Mouse (Mus musculus): Measurements from ENCODE around the gene Ndufb7. TPM values are rescaled to one million over a fixed set of nuclear protein-coding genes. Genes with fewer than 3 reads are reported as not detected.
"Not testable (repeated sequence)": the region's sequence is repeated elsewhere in the genome, so short reads cannot be mapped to it uniquely, and the experiment has no call there.

The Ndufb7 gene
- polyA plus RNA-seq, 1 experiment from 2014 or later: 555 TPM

GRCm38 (mm10) chr8:83568755-83569154 lies 2.3 kb downstream of the Ndufb7 start:
- Histone ChIP-seq H3K4me2 (no peak overlapping the region), H3K9ac (no peak overlapping the region), H3K36me3 (peaks cover 50% of the 10 kb centered on the region), H3K4me1 (replicated peaks) (peaks cover 29% of the 10 kb centered on the region), H3K4me3 (no peak overlapping the region), H3K27me3 (replicated peaks) (no peaks in the 10 kb centered on the region), H3K9me3 (replicated peaks) (no peaks in the 10 kb centered on the region), H3K27ac (ENCODE audit: poor library complexity, severe bottlenecking) (no peak overlapping the region)
- no peak for ATAC-seq (ENCODE audit: insufficient number of reproducible peaks, low FRiP score)
- 77% methylated on average over 5 of the region's 5 CpGs for WGBS

- no peak overlapping the region for H3K27ac ChIP-seq (ENCODE audit: poor library complexity, severe bottlenecking)
- no peak overlapping the region for H3K4me2 ChIP-seq
- WGBS: 79% methylated on average over 4 of the region's 4 CpGs
These were observed 2.7 kb downstream of the Ndufb7 start for GRCm38 (mm10) chr8:83569165-83569564.

GRCm38 (mm10) chr8:83570272-83571000 lies 4.0 kb downstream of the Ndufb7 start:
- H3K36me3 ChIP-seq: peaks cover 50% of the 10 kb centered on the region
- WGBS: 85% methylated on average over 15 of the region's 15 CpGs
- peaks cover 46% of the 10 kb centered on the region for H3K4me1 ChIP-seq (replicated peaks)
- no peaks in the 10 kb centered on the region for H3K9me3 ChIP-seq (replicated peaks)
- no peak overlapping the region for H3K27ac ChIP-seq (ENCODE audit: poor library complexity, severe bottlenecking)
- no peak overlapping the region for H3K9ac ChIP-seq
- no peak overlapping the region for H3K4me3 ChIP-seq
- no peaks in the 10 kb centered on the region for H3K27me3 ChIP-seq (replicated peaks)
- no peak overlapping the region for H3K4me2 ChIP-seq
- no peak for ATAC-seq (ENCODE audit: insufficient number of reproducible peaks, low FRiP score)

More at GRCm38 (mm10) chr8:83569165-83569564, 2.7 kb downstream of the Ndufb7 start:
- no peaks in the 10 kb centered on the region for H3K9me3 ChIP-seq (replicated peaks)
- no peaks in the 10 kb centered on the region for H3K27me3 ChIP-seq (replicated peaks)
- no peak overlapping the region for H3K4me3 ChIP-seq
- peaks cover 34% of the 10 kb centered on the region for H3K4me1 ChIP-seq (replicated peaks)
- H3K36me3 ChIP-seq: peaks cover 50% of the 10 kb centered on the region
- no peak overlapping the region for H3K9ac ChIP-seq
- ATAC-seq (ENCODE audit: insufficient number of reproducible peaks, low FRiP score): no peak

- WGBS: 92% methylated on average over 7 of the region's 7 CpGs
- H3K27ac ChIP-seq (ENCODE audit: poor library complexity, severe bottlenecking); H3K9ac ChIP-seq; H3K27me3 ChIP-seq (replicated peaks); H3K9me3 ChIP-seq (replicated peaks); ATAC-seq (ENCODE audit: insufficient number of reproducible peaks, low FRiP score); H3K4me2 ChIP-seq; H3K4me3 ChIP-seq: not testable (repeated sequence)
- peaks cover 52% of the 10 kb centered on the region for H3K4me1 ChIP-seq (replicated peaks)
- peaks cover 50% of the 10 kb centered on the region for H3K36me3 ChIP-seq
These were observed 4.5 kb downstream of the Ndufb7 start for GRCm38 (mm10) chr8:83571001-83571340.

GRCm38 (mm10) chr8:83571791-83572190 lies 5.3 kb downstream of the Ndufb7 start:
- Histone ChIP-seq H3K27me3 (replicated peaks) (no peaks in the 10 kb centered on the region), H3K9ac (no peak overlapping the region), H3K4me2 (no peak overlapping the region), H3K4me1 (replicated peaks) (peaks cover 60% of the 10 kb centered on the region), H3K9me3 (replicated peaks) (no peaks in the 10 kb centered on the region), H3K36me3 (peaks cover 50% of the 10 kb centered on the region), H3K4me3 (no peak overlapping the region), H3K27ac (ENCODE audit: poor library complexity, severe bottlenecking) (no peak overlapping the region)
- 87% methylated on average over 10 of the region's 10 CpGs for WGBS
- ATAC-seq (ENCODE audit: insufficient number of reproducible peaks, low FRiP score): no peak

- no peaks in the 10 kb centered on the region for H3K27me3 ChIP-seq (replicated peaks)
- H3K9me3 ChIP-seq (replicated peaks): no peaks in the 10 kb centered on the region
- H3K36me3 ChIP-seq: peaks cover 50% of the 10 kb centered on the region
- H3K4me3 ChIP-seq: no peak overlapping the region
- H3K4me2 ChIP-seq: no peak overlapping the region
- peaks cover 62% of the 10 kb centered on the region for H3K4me1 ChIP-seq (replicated peaks)
- no peak overlapping the region for H3K27ac ChIP-seq (ENCODE audit: poor library complexity, severe bottlenecking)
- ATAC-seq (ENCODE audit: insufficient number of reproducible peaks, low FRiP score): no peak
- WGBS: 82% methylated on average over 5 of the region's 5 CpGs
- no peak overlapping the region for H3K9ac ChIP-seq
These were observed 5.9 kb downstream of the Ndufb7 start for GRCm38 (mm10) chr8:83572246-83572812.

DNA sequence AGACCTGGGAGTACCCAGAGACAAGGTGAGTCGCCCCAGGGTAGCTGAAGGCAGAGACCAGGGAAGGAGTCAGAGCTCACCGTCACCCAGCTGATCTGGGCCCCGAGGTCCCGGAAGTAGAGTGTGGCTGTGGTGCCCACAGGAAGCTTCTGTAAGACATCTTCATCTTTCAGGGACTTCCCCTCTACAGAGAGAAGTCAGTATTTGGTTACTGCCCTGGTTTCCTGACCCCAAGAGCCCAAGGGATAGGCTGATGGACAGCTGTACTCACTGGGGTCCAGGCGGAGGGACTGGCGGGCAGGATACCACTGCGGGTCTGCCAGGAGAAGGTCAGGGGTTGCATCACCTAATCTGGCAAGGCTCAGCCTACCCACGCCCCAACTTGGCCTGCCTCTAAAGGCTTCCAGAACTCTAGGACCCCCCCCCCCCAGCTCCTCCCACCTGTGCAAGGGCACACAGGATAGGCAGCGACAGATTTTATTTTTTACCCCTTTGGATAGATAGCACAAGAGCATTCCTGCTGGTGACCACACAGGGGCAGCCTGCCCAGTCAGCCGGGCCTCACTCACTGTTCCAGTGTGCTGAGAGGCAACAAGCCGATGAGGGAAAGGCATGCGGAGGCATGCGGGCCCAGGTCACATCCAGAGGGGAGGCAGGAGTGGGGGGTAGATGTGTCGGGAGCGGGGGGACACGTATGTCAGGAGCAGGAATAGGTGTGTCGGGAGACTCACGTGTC lies 6.8 kb downstream of the Ndufb7 start:
- no peak overlapping the region for H3K4me3 ChIP-seq
- peaks cover 50% of the 10 kb centered on the region for H3K36me3 ChIP-seq
- ATAC-seq (ENCODE audit: insufficient number of reproducible peaks, low FRiP score): no peak
- peak overlapping the region; percentile 95; the same call in 1 of the 2 replicates for H3K27ac ChIP-seq (ENCODE audit: poor library complexity, severe bottlenecking)
- no peak overlapping the region for H3K4me2 ChIP-seq
- no peaks in the 10 kb centered on the region for H3K9me3 ChIP-seq (replicated peaks)
- 0 out of 2 replicates have a peak overlapping the region, but pooled peaks have one; percentile 15 for H3K9ac ChIP-seq
- H3K4me1 ChIP-seq (replicated peaks): peaks cover 60% of the 10 kb centered on the region
- H3K27me3 ChIP-seq (replicated peaks): no peaks in the 10 kb centered on the region
- WGBS: 74% methylated on average over 17 of the region's 18 CpGs

GRCm38 (mm10) chr8:83574631-83575315 lies 8.3 kb downstream of the Ndufb7 start:
- H3K9ac ChIP-seq: no peak overlapping the region; the same call in 1 of the 2 replicates
- H3K27me3 ChIP-seq (replicated peaks): no peaks in the 10 kb centered on the region
- H3K4me1 ChIP-seq (replicated peaks): peaks cover 66% of the 10 kb centered on the region
- H3K4me2 ChIP-seq: no peak overlapping the region
- ATAC-seq (ENCODE audit: insufficient number of reproducible peaks, low FRiP score): no peak
- peaks cover 38% of the 10 kb centered on the region for H3K36me3 ChIP-seq
- H3K27ac ChIP-seq (ENCODE audit: poor library complexity, severe bottlenecking): peak overlapping the region; percentile 95
- H3K9me3 ChIP-seq (replicated peaks): no peaks in the 10 kb centered on the region
- WGBS: 74% methylated on average over 15 of the region's 15 CpGs
- no peak overlapping the region for H3K4me3 ChIP-seq

GRCm38 (mm10) chr8:83575561-83576515 lies 9.4 kb downstream of the Ndufb7 start:
- peak; percentile 29; the same call in 1 of the 2 replicates for ATAC-seq (ENCODE audit: insufficient number of reproducible peaks, low FRiP score)
- Histone ChIP-seq H3K4me1 (replicated peaks) (peaks cover 72% of the 10 kb centered on the region), H3K4me2 (peak overlapping the region; percentile 41), H3K36me3 (peaks cover 27% of the 10 kb centered on the region), H3K4me3 (0 out of 2 replicates have a peak overlapping the region, but pooled peaks have one; percentile 4), H3K9ac (peak overlapping the region; percentile 62), H3K27me3 (replicated peaks) (no peaks in the 10 kb centered on the region), H3K27ac (ENCODE audit: poor library complexity, severe bottlenecking) (peak overlapping the region; percentile 95), H3K9me3 (replicated peaks) (no peaks in the 10 kb centered on the region)
- 54% methylated on average over 17 of the region's 17 CpGs for WGBS

- Histone ChIP-seq H3K27ac (ENCODE audit: poor library complexity, severe bottlenecking) (peak overlapping the region; percentile 95), H3K36me3 (peaks cover 22% of the 10 kb centered on the region), H3K9ac (peak overlapping the region; percentile 62), H3K4me1 (replicated peaks) (peaks cover 79% of the 10 kb centered on the region), H3K4me3 (0 out of 2 replicates have a peak overlapping the region, but pooled peaks have one; percentile 4), H3K27me3 (replicated peaks) (no peaks in the 10 kb centered on the region), H3K9me3 (replicated peaks) (no peaks in the 10 kb centered on the region), H3K4me2 (peak overlapping the region; percentile 41)
- 27% methylated on average over 2 of the region's 4 CpGs for WGBS
- no peak for ATAC-seq (ENCODE audit: insufficient number of reproducible peaks, low FRiP score)
These were observed 10.0 kb downstream of the Ndufb7 start for GRCm38 (mm10) chr8:83576516-83576895.

Data from heart, embryonic 12.5 days (tissue).